ENCODE assay signal across 9 mouse cellular contexts in genomic region chr6:124863658-124864298, GRCm38 (mm10). TPM values are rescaled to one million over a fixed set of nuclear protein-coding genes. Genes with fewer than 3 reads are reported as not detected.
DNase-seq lines count a peak whose midpoint lies in the region; ATAC-seq lines count a peak whose summit lies in the region.
"Had no signal": no experiment of that assay in that cellular context is flagged by ENCODE, and none has a peak within 500 bp of the region (broad histone marks: within the 10 kb centered on the region; RNA-seq: fewer than 3 reads in every experiment).

TSS of gene Gpr162 (minus strand) at chr6:124863983.

- H3K4me1 ChIP-seq in megakaryocyte, embryonic 14.5 days = peaks cover 39% of the 10 kb centered on the region

- peaks cover 93% of the 10 kb centered on the region for H3K27me3 ChIP-seq in megakaryocyte, embryonic 14.5 days (replicated peaks)

- intact Hi-C loops in left cerebral cortex, postnatal 25 days (cut with DNase I) = loop anchor here (1.0 kb wide), 1 partner anchor 41 kb away; no protein-coding TSS in a partner anchor

- ATAC-seq in frontal cortex, adult (ENCODE audit: low TSS enrichment) = peak; percentile 45

- peak; percentile 75 for DNase-seq in Muller cell, postnatal 12 days (ENCODE audit: inconsistent ontology term)
- DNase-seq in cerebellum, adult 18-20 months = peak; percentile 79 to 81
- peak; percentile 71 for DNase-seq in induced T-regulatory cell, adult 2 months (ENCODE audit: low read depth)
- DNase-seq in left cerebral cortex, postnatal 25 days (ENCODE audit: low spot score in 2 of 2) = peak; percentile 65 to 84
- DNase-seq in right cerebral cortex, postnatal 25 days = peak; percentile 78
- no peak for DNase-seq in adipocyte (ENCODE audit: low spot score)

- H3K9me3 ChIP-seq in megakaryocyte, embryonic 14.5 days = no peaks in the 10 kb centered on the region

- no peaks in the 10 kb centered on the region for H3K36me3 ChIP-seq in megakaryocyte, embryonic 14.5 days (replicated peaks; ENCODE audit: low read length)

- H3K4me3 ChIP-seq in megakaryocyte, embryonic 14.5 days (replicated peaks) = peak within 1 kb of the TSS; percentile 90

RNA-seq across cellular contexts. Expression of gene Gpr162, which starts in this region (rescaled TPM):
- total RNA-seq in left cerebral cortex, postnatal 25 days (2021) = 100 to 1,000 TPM; 207 to 229 TPM
- polyA plus RNA-seq in megakaryocyte, embryonic 14.5 days (2012; ENCODE audit: insufficient read depth, low replicate concordance) = 0.82 and 7.7 TPM in 2 replicates
- total RNA-seq: gastrocnemius, adult 8-10 months had no signal
